27 mouse cellular contexts compared by ENCODE assay signal in genomic region chr5:73599991-73600390, GRCm38 (mm10). TPM values are rescaled to one million over a fixed set of nuclear protein-coding genes. Genes with fewer than 3 reads are reported as not detected.
DNase-seq lines count a peak whose midpoint lies in the region; ATAC-seq and TF ChIP-seq lines count a peak whose summit lies in the region.
"Had no signal": no experiment of that assay in that cellular context is flagged by ENCODE, and none has a peak within 500 bp of the region (broad histone marks: within the 10 kb centered on the region; RNA-seq: fewer than 3 reads in every experiment).

No protein-coding gene starts in this region.

- intact Hi-C loops in left cerebral cortex, adult 2 months (cut with DNase I), result no loop called here
- intact Hi-C loops in left cerebral cortex, postnatal 25 days (cut with DNase I), result no loop called here
- intact Hi-C loops in heart, postnatal 14 days (cut with DNase I), result no loop called here

- TF ChIP-seq POLR2A in thymus, adult 2 months (IDR thresholded peaks at IDR 0.05; ENCODE audit: control insufficient read depth, extremely low read depth, insufficient read depth, low read length, poor library complexity), result no peak

- H3K4me2 ChIP-seq in forebrain, postnatal 0 days (ENCODE audit: low read depth), result no peak overlapping the region
- H3K4me2 ChIP-seq in hindbrain, embryonic 12.5 days (replicated peaks), result no peak overlapping the region
- H3K4me2 ChIP-seq: heart, embryonic 13.5 days; hindbrain, embryonic 13.5 days had no signal

- ATAC-seq in forebrain, postnatal 0 days, result 0 out of 2 replicates have a peak, but pooled peaks have one; percentile 10
- no peak for ATAC-seq in hindbrain, embryonic 12.5 days (ENCODE audit: low FRiP score)
- ATAC-seq: inflammation-experienced regulatory T-cells, adult 6 months had no signal

- H3K27me3 ChIP-seq in forebrain, postnatal 0 days (ENCODE audit: insufficient read depth, low read length), result no peaks in the 10 kb centered on the region
- H3K27me3 ChIP-seq in forebrain, embryonic 10.5 days (ENCODE audit: poor library complexity, severe bottlenecking), result no peaks in the 10 kb centered on the region
- H3K27me3 ChIP-seq in hindbrain, embryonic 12.5 days, result no peaks in the 10 kb centered on the region
- H3K27me3 ChIP-seq in thymus, adult 2 months (ENCODE audit: control insufficient read depth, insufficient read depth, low read length), result no peaks in the 10 kb centered on the region
- H3K27me3 ChIP-seq: heart, embryonic 13.5 days; hindbrain, embryonic 13.5 days had no signal

- H3K4me1 ChIP-seq in forebrain, postnatal 0 days (ENCODE audit: insufficient read depth), result peaks cover 6% of the 10 kb centered on the region; the same call in 1 of the 2 replicates
- H3K4me1 ChIP-seq in forebrain, embryonic 10.5 days, result peaks cover 21% of the 10 kb centered on the region
- peaks cover 17% of the 10 kb centered on the region for H3K4me1 ChIP-seq in hindbrain, embryonic 12.5 days
- no peaks in the 10 kb centered on the region for H3K4me1 ChIP-seq in thymus, adult 2 months (replicated peaks; ENCODE audit: control insufficient read depth, insufficient read depth, low read length)
- H3K4me1 ChIP-seq: heart, embryonic 13.5 days had no signal

- TF ChIP-seq CTCF in forebrain, postnatal 0 days (IDR thresholded peaks at IDR 0.05; ENCODE audit: low read depth), result no peak
- no peak for TF ChIP-seq CTCF in left cerebral cortex, adult 2 months (IDR thresholded peaks at IDR 0.05)
- no peak for TF ChIP-seq CTCF in thymus, adult 2 months (IDR thresholded peaks at IDR 0.05; ENCODE audit: borderline replicate concordance, control insufficient read depth, extremely low read depth, insufficient read depth, low read length, poor library complexity)

- H3K9ac ChIP-seq in forebrain, postnatal 0 days, result no peak overlapping the region
- H3K9ac ChIP-seq in hindbrain, embryonic 12.5 days, result no peak overlapping the region
- H3K9ac ChIP-seq: heart, embryonic 13.5 days; hindbrain, embryonic 13.5 days had no signal

- no peaks in the 10 kb centered on the region for H3K36me3 ChIP-seq in forebrain, postnatal 0 days (ENCODE audit: insufficient read depth)
- no peaks in the 10 kb centered on the region for H3K36me3 ChIP-seq in forebrain, embryonic 10.5 days (replicated peaks)
- H3K36me3 ChIP-seq in hindbrain, embryonic 12.5 days, result no peaks in the 10 kb centered on the region
- no peaks in the 10 kb centered on the region for H3K36me3 ChIP-seq in thymus, adult 2 months (ENCODE audit: control insufficient read depth, insufficient read depth, low read length)
- H3K36me3 ChIP-seq: G1E; heart, embryonic 13.5 days; hindbrain, embryonic 13.5 days; midbrain, embryonic 10.5 days had no signal

- H3K27ac ChIP-seq in forebrain, postnatal 0 days (ENCODE audit: low read depth, low read length), result no peak overlapping the region
- H3K27ac ChIP-seq in forebrain, embryonic 10.5 days, result no peak overlapping the region
- H3K27ac ChIP-seq in left cerebral cortex, adult 2 months, result peak overlapping the region; percentile 8; the same call in 1 of the 2 replicates
- no peak overlapping the region for H3K27ac ChIP-seq in hindbrain, embryonic 12.5 days
- no peak overlapping the region for H3K27ac ChIP-seq in thymus, adult 2 months (ENCODE audit: control insufficient read depth, insufficient read depth, low read length)
- H3K27ac ChIP-seq: heart, embryonic 13.5 days; macrophage; midbrain, embryonic 10.5 days had no signal

- WGBS in forebrain, postnatal 0 days, result 53% methylated on average over 2 of the region's 2 CpGs
- WGBS in forebrain, embryonic 10.5 days, result 85% methylated on average over 2 of the region's 2 CpGs
- WGBS in hindbrain, embryonic 12.5 days, result 79% methylated on average over 2 of the region's 2 CpGs
- 93% methylated on average over 2 of the region's 2 CpGs for WGBS in thymus, adult 2 months

- H3K9me3 ChIP-seq in forebrain, postnatal 0 days (ENCODE audit: low read length), result no peaks in the 10 kb centered on the region
- no peaks in the 10 kb centered on the region for H3K9me3 ChIP-seq in forebrain, embryonic 10.5 days
- no peaks in the 10 kb centered on the region for H3K9me3 ChIP-seq in hindbrain, embryonic 12.5 days (replicated peaks)
- H3K9me3 ChIP-seq: G1E; heart, embryonic 13.5 days; hindbrain, embryonic 13.5 days; midbrain, embryonic 10.5 days had no signal

- peak; percentile 22 for DNase-seq in forebrain, postnatal 0 days
- DNase-seq in forebrain, embryonic 10.5 days (ENCODE audit: extremely low spot score, low spot score), result no peak
- DNase-seq in left cerebral cortex, adult 2 months (ENCODE audit: extremely low spot score in 1 of 2, low spot score in 2 of 2), result no peak
- DNase-seq in left cerebral cortex, postnatal 25 days (ENCODE audit: low spot score in 2 of 2), result no peak
- peak; percentile 52 for DNase-seq in adrenal gland, adult 8-10 months
- DNase-seq in heart, postnatal 14 days, result peak; percentile 16 to 44
- no peak for DNase-seq in thymus, adult 2 months
- DNase-seq: cerebellum, adult 11 months; gastrocnemius, postnatal 10 days; kidney, adult 2 months; kidney, postnatal 10 days; liver; thymus, adult 18-20 months had no signal

- no peak overlapping the region for H3K4me3 ChIP-seq in forebrain, postnatal 0 days (ENCODE audit: low read depth, low read length)
- H3K4me3 ChIP-seq in forebrain, embryonic 10.5 days, result no peak overlapping the region
- no peak overlapping the region for H3K4me3 ChIP-seq in left cerebral cortex, adult 2 months
- H3K4me3 ChIP-seq in hindbrain, embryonic 12.5 days, result no peak overlapping the region
- H3K4me3 ChIP-seq in thymus, adult 2 months (ENCODE audit: control insufficient read depth, insufficient read depth, low read length), result no peak overlapping the region
- H3K4me3 ChIP-seq: heart, embryonic 13.5 days; hindbrain, embryonic 13.5 days; midbrain, embryonic 10.5 days had no signal

RNA-seq across cellular contexts. Expression of gene Lrrc66, which starts 32.3 kb away (rescaled TPM):
- total RNA-seq in forebrain, postnatal 0 days (2014; rRNA removed), result 0.14 TPM in 1 of 2 replicates, not detected in the other
- polyA plus RNA-seq in forebrain, postnatal 0 days (2015; fragmentation: Nextera tagmentation; extraction: Ambion mirVana), result not detected in 2 replicates
- polyA plus RNA-seq in forebrain, embryonic 10.5 days (2016; fragmentation: Nextera tagmentation; extraction: Ambion mirVana), result not detected in 2 replicates
- total RNA-seq in left cerebral cortex, adult 2 months (2021), result not detected
- total RNA-seq in left cerebral cortex, postnatal 25 days (2021), result not detected
- not detected for total RNA-seq in adrenal gland, adult 8-10 months (2022)
- total RNA-seq in heart, postnatal 14 days (2021), result under 1 TPM in 1 of 2 experiments, not detected in 1; 0.07 TPM
- polyA plus RNA-seq in hindbrain, embryonic 12.5 days (2016; fragmentation: Nextera tagmentation; extraction: Ambion mirVana), result not detected in 2 replicates
- polyA plus RNA-seq in thymus, adult 2 months (2012; rRNA removed), result 0.07 and 0.18 TPM in 2 replicates
- total RNA-seq: gastrocnemius, postnatal 10 days; layer of hippocampus, adult 18-20 months; midbrain, postnatal 0 days had no signal
- polyA plus RNA-seq: forebrain, embryonic 11.5 days; hindbrain, embryonic 13.5 days; midbrain, postnatal 0 days; neural tube, embryonic 11.5 days had no signal

RNA-seq across cellular contexts. Expression of gene Sgcb, which starts 47.6 kb away (rescaled TPM):
- 17.1 and 17.5 TPM in 2 replicates for total RNA-seq in forebrain, postnatal 0 days (2014; rRNA removed)
- 25.3 and 37.8 TPM in 2 replicates for polyA plus RNA-seq in forebrain, postnatal 0 days (2015; fragmentation: Nextera tagmentation; extraction: Ambion mirVana)
- 19.7 and 20.4 TPM in 2 replicates for polyA plus RNA-seq in forebrain, embryonic 10.5 days (2016; fragmentation: Nextera tagmentation; extraction: Ambion mirVana)
- total RNA-seq in left cerebral cortex, adult 2 months (2021), result 10 to 100 TPM; 39.8 to 42.9 TPM
- total RNA-seq in left cerebral cortex, postnatal 25 days (2021), result 10 to 100 TPM; 48.1 to 48.6 TPM
- total RNA-seq in adrenal gland, adult 8-10 months (2022), result 10 to 100 TPM; 23.3 to 30.5 (median 24.9) TPM
- 10 to 100 TPM; 78.5 to 84.3 TPM for total RNA-seq in heart, postnatal 14 days (2021)
- polyA plus RNA-seq in hindbrain, embryonic 12.5 days (2016; fragmentation: Nextera tagmentation; extraction: Ambion mirVana), result 26.5 and 29.1 TPM in 2 replicates
- polyA plus RNA-seq in thymus, adult 2 months (2012; rRNA removed), result 7.6 and 8.9 TPM in 2 replicates

RNA-seq across cellular contexts. Expression of gene Spata18, which starts 51.2 kb away (rescaled TPM):
- total RNA-seq in forebrain, postnatal 0 days (2014; rRNA removed), result 1.5 and 2.6 TPM in 2 replicates
- polyA plus RNA-seq in forebrain, postnatal 0 days (2015; fragmentation: Nextera tagmentation; extraction: Ambion mirVana), result 1.1 and 2.2 TPM in 2 replicates
- polyA plus RNA-seq in forebrain, embryonic 10.5 days (2016; fragmentation: Nextera tagmentation; extraction: Ambion mirVana), result 0.09 TPM in 1 of 2 replicates, not detected in the other
- total RNA-seq in left cerebral cortex, adult 2 months (2021), result not detected
- total RNA-seq in left cerebral cortex, postnatal 25 days (2021), result under 1 TPM in 1 of 2 experiments, not detected in 1; 0.16 TPM
- total RNA-seq in adrenal gland, adult 8-10 months (2022), result not detected
- total RNA-seq in heart, postnatal 14 days (2021), result 1 to 10 TPM in 1 of 2 experiments, under 1 TPM in 1; 0.90 to 1.4 TPM
- polyA plus RNA-seq in hindbrain, embryonic 12.5 days (2016; fragmentation: Nextera tagmentation; extraction: Ambion mirVana), result 0.90 and 1.1 TPM in 2 replicates
- 0.19 and 0.42 TPM in 2 replicates for polyA plus RNA-seq in thymus, adult 2 months (2012; rRNA removed)
- total RNA-seq: G1E had no signal
- polyA plus RNA-seq: frontal cortex, adult 2 months; G1E; inflammation-experienced regulatory T-cells, adult 6 months; liver, embryonic 16.5 days; macrophage; midbrain, embryonic 10.5 days; small intestine, adult 2 months had no signal

Comparison
In these comparisons a context has a peak if more than half of its experiments do, and no peak if none do; other contexts are left out.
1. DNase-seq: peak in forebrain, postnatal 0 days (single experiment), adrenal gland, adult 8-10 months (single experiment) and heart, postnatal 14 days (2 of 2); none in forebrain, embryonic 10.5 days (single experiment), left cerebral cortex, adult 2 months (0 of 2), left cerebral cortex, postnatal 25 days (0 of 2) and thymus, adult 2 months (single experiment).